Mouse (Mus musculus) ZHBTc4 (cell line): ENCODE measurements around the gene Lrp6.
A peak's percentile ranks its signal among the peaks of the same experiment; 100 is the strongest.

Experiments
- DNase-seq: peaks from one replicate; pipeline ENCODE4 v3.0.0-alpha.2; 2011; ENCODE audit warnings: low read depth, low spot score

The Lrp6 gene

GRCm38 (mm10) chr6:134439401-134440021 is 127.3 kb downstream of the Lrp6 start:
- peak; percentile 53 for DNase-seq

GRCm38 (mm10) chr6:134436955-134437354 is 129.8 kb downstream of the Lrp6 start:
- DNase-seq = no peak

- no peak for DNase-seq
Measured at GRCm38 (mm10) chr6:134434866-134435390, 131.8 kb downstream of the Lrp6 start.

GRCm38 (mm10) chr6:134434044-134434443 is 132.7 kb downstream of the Lrp6 start:
- DNase-seq = no peak

- DNase-seq = no peak
Measured at GRCm38 (mm10) chr6:134433281-134433680, 133.5 kb downstream of the Lrp6 start.

- DNase-seq = no peak
Measured at GRCm38 (mm10) chr6:134431583-134431982, 135.2 kb downstream of the Lrp6 start.

- no peak for DNase-seq
Measured at GRCm38 (mm10) chr6:134430161-134430799, 136.5 kb downstream of the Lrp6 start.

- DNase-seq = no peak
Measured at GRCm38 (mm10) chr6:134428455-134428854, 138.3 kb downstream of the Lrp6 start.

GRCm38 (mm10) chr6:134427165-134427564 is 139.6 kb downstream of the Lrp6 start:
- DNase-seq = no peak

- peak; percentile 81 for DNase-seq
Measured at GRCm38 (mm10) chr6:134425216-134425717, 141.5 kb downstream of the Lrp6 start.

- DNase-seq = no peak
Measured at GRCm38 (mm10) chr6:134421921-134422320, 144.8 kb downstream of the Lrp6 start.

GRCm38 (mm10) chr6:134420375-134420774 is 146.4 kb downstream of the Lrp6 start:
- no peak for DNase-seq

- DNase-seq = no peak
Measured at GRCm38 (mm10) chr6:134417886-134418285, 148.9 kb downstream of the Lrp6 start.

- DNase-seq = peak; percentile 71
Measured at GRCm38 (mm10) chr6:134416556-134417105, 150.1 kb downstream of the Lrp6 start.

GRCm38 (mm10) chr6:134414532-134414883 is 152.3 kb downstream of the Lrp6 start:
- no peak for DNase-seq

GRCm38 (mm10) chr6:134413706-134414531 is 152.8 kb downstream of the Lrp6 start:
- peak; percentile 76 for DNase-seq

- DNase-seq = no peak
Measured at GRCm38 (mm10) chr6:134407226-134407625, 159.5 kb downstream of the Lrp6 start.

- DNase-seq = no peak
Measured at GRCm38 (mm10) chr6:134403684-134404070, 163.1 kb downstream of the Lrp6 start.

- peak; percentile 94 for DNase-seq
Measured at GRCm38 (mm10) chr6:134402914-134403683, 163.7 kb downstream of the Lrp6 start.
